Mouse (Mus musculus): ENCODE measurements around the gene Kcnn3.

DNA sequence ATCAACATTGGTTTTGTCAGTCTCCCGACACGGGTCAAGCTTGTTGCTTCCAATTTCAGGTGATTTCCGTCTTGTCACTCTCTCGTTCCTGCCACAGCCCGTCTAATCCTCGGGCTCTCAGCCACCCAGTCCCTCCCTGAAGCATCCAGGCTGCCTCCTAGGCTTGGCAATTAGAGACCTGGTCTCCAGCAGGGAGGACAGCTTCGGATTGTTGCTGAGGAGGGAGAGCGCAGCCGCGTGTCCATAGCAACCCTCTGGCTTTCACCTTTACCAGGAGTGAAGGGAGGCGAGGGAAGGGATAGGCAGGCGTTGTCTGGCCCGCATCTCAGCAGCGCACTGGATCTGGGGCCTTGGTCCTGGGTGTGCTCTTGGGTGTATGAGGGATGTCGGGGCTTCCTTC is 8.6 kb upstream of the Kcnn3 start:
- TF ChIP-seq CTCF (IDR thresholded peaks at IDR 0.05; ENCODE audit: control insufficient read depth, insufficient read depth, insufficient replicate concordance, low read depth, low read length): no peak
- TF ChIP-seq POLR2A (IDR thresholded peaks at IDR 0.05; ENCODE audit: control insufficient read depth, low read depth, low read length): no peak
